Comparison of ENCODE assay signal across 22 mouse cellular contexts in the genomic region with DNA sequence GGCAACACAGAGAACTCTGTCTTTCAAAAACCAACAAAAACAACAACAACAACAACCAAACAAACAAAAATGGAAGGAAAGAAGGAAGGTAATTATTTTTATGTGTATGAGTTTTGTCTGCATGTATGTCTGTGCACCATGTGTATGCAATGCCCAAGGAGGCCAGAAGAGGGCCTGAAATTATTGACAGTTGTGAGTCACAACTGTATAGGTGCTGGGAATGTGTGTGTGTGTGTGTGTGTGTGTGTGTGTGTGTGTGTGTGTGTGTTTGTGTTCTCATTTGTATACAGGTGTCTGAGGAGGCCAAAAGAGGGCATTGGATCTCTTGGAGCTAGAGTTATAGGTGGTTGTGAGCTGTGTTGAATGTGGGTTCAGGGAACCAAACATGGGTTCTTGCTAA. TPM values are rescaled to one million over a fixed set of nuclear protein-coding genes. Genes with fewer than 3 reads are reported as not detected.
DNase-seq lines count a peak whose midpoint lies in the region; ATAC-seq and TF ChIP-seq lines count a peak whose summit lies in the region.
"Had no signal": no experiment of that assay in that cellular context is flagged by ENCODE, and none has a peak within 500 bp of the region (broad histone marks: within the 10 kb centered on the region; RNA-seq: fewer than 3 reads in every experiment).

No protein-coding gene starts in this region.

- no peaks in the 10 kb centered on the region for H3K79me2 ChIP-seq in MEL (ENCODE audit: control insufficient read depth, insufficient read depth, low read length, poor library complexity)

- H3K27ac ChIP-seq in hindbrain, postnatal 0 days, result no peak overlapping the region
- H3K27ac ChIP-seq in hindbrain, embryonic 11.5 days (ENCODE audit: low read depth, low read length), result no peak overlapping the region
- no peak overlapping the region for H3K27ac ChIP-seq in lung, postnatal 0 days (ENCODE audit: low read length)
- H3K27ac ChIP-seq in MEL (ENCODE audit: control insufficient read depth, low read depth, low read length), result no peak overlapping the region
- H3K27ac ChIP-seq in stomach, postnatal 0 days (replicated peaks), result no peak overlapping the region
- H3K27ac ChIP-seq: forebrain, embryonic 15.5 days; hindbrain, embryonic 14.5 days; midbrain, embryonic 10.5 days had no signal

- H3K4me2 ChIP-seq in hindbrain, postnatal 0 days (ENCODE audit: low read depth, low read length), result no peak overlapping the region
- H3K4me2 ChIP-seq in hindbrain, embryonic 11.5 days (replicated peaks; ENCODE audit: low read depth, low read length), result no peak overlapping the region
- no peak overlapping the region for H3K4me2 ChIP-seq in lung, postnatal 0 days (replicated peaks; ENCODE audit: low read depth, low read length)
- no peak overlapping the region for H3K4me2 ChIP-seq in stomach, postnatal 0 days (replicated peaks; ENCODE audit: low read depth)
- H3K4me2 ChIP-seq: forebrain, embryonic 15.5 days; heart, embryonic 15.5 days; hindbrain, embryonic 14.5 days; kidney, embryonic 15.5 days; limb, embryonic 15.5 days had no signal

- no peak for DNase-seq in hindbrain, postnatal 0 days (ENCODE audit: low spot score)
- DNase-seq in hindbrain, embryonic 11.5 days (ENCODE audit: low spot score), result no peak
- DNase-seq in lung, postnatal 0 days (ENCODE audit: low spot score), result no peak
- no peak for DNase-seq in lung, postnatal 14 days
- DNase-seq in MEL (ENCODE audit: low read depth, low spot score), result peak; percentile 27
- DNase-seq in stomach, postnatal 0 days (ENCODE audit: low spot score), result no peak
- DNase-seq in right cerebral cortex, postnatal 14 days, result no peak
- DNase-seq: adrenal gland, postnatal 36 days; cerebellum, adult 9-11 months; gastrocnemius, postnatal 14 days; heart, adult 18-20 months; heart, postnatal 36 days; left cerebral cortex, postnatal 4 days; lung, adult 18-20 months had no signal

- TF ChIP-seq CTCF in hindbrain, postnatal 0 days (IDR thresholded peaks at IDR 0.05; ENCODE audit: low read depth), result peak; percentile 26; the same call in 1 of the 2 replicates
- TF ChIP-seq CTCF in lung, postnatal 0 days (IDR thresholded peaks at IDR 0.05), result peak; percentile 41
- peak in 2 of 3 experiments; percentile 14 to 31; a peak in 2 of 6 replicates for TF ChIP-seq CTCF in MEL (IDR thresholded peaks at IDR 0.05 in 2 of 3, conservative IDR thresholded peaks at IDR 0.05 in 1 of 3; ENCODE audit: control insufficient read depth in 1 of 3, insufficient read depth in 1 of 3, low read depth in 2 of 3, low read length in 3 of 3, poor library complexity in 1 of 3, severe bottlenecking in 1 of 3)
- TF ChIP-seq CTCF in stomach, postnatal 0 days (IDR thresholded peaks at IDR 0.05; ENCODE audit: low read depth), result peak; percentile 48

- H3K4me3 ChIP-seq in hindbrain, postnatal 0 days (ENCODE audit: low read length), result no peak overlapping the region
- H3K4me3 ChIP-seq in hindbrain, embryonic 11.5 days (ENCODE audit: low read depth, low read length), result no peak overlapping the region
- no peak overlapping the region for H3K4me3 ChIP-seq in lung, postnatal 0 days (ENCODE audit: low read depth, low read length)
- no peak overlapping the region for H3K4me3 ChIP-seq in MEL (ENCODE audit: control insufficient read depth in 1 of 2, insufficient read depth in 1 of 2, low read depth in 2 of 2, low read length in 2 of 2)
- no peak overlapping the region for H3K4me3 ChIP-seq in stomach, postnatal 0 days (ENCODE audit: low read depth, low read length)
- H3K4me3 ChIP-seq: forebrain, embryonic 15.5 days; heart, embryonic 15.5 days; kidney, embryonic 15.5 days; limb, embryonic 15.5 days; midbrain, embryonic 10.5 days had no signal

- H3K9me3 ChIP-seq in hindbrain, postnatal 0 days (ENCODE audit: low read length), result 0 out of 2 replicates have a peak, but pooled peaks cover 2% of the 10 kb centered on the region
- no peaks in the 10 kb centered on the region for H3K9me3 ChIP-seq in hindbrain, embryonic 11.5 days (ENCODE audit: control insufficient read depth, low read length)
- no peaks in the 10 kb centered on the region for H3K9me3 ChIP-seq in lung, postnatal 0 days (ENCODE audit: low read length)
- no peaks in the 10 kb centered on the region for H3K9me3 ChIP-seq in MEL (replicated peaks; ENCODE audit: insufficient read depth, low read length)
- no peaks in the 10 kb centered on the region for H3K9me3 ChIP-seq in stomach, postnatal 0 days (ENCODE audit: control insufficient read depth, low read length)
- H3K9me3 ChIP-seq: forebrain, embryonic 15.5 days; heart, embryonic 15.5 days; limb, embryonic 15.5 days; midbrain, embryonic 10.5 days had no signal

- H3K27me3 ChIP-seq in hindbrain, postnatal 0 days (ENCODE audit: insufficient read depth, low read length), result 0 out of 2 replicates have a peak, but pooled peaks cover 3% of the 10 kb centered on the region
- H3K27me3 ChIP-seq in hindbrain, embryonic 11.5 days (ENCODE audit: control insufficient read depth, insufficient read depth, low read length), result no peaks in the 10 kb centered on the region
- no peaks in the 10 kb centered on the region for H3K27me3 ChIP-seq in lung, postnatal 0 days (replicated peaks; ENCODE audit: insufficient read depth, low read length)
- H3K27me3 ChIP-seq in MEL (ENCODE audit: control insufficient read depth in 1 of 2, insufficient read depth in 2 of 2, low read length in 2 of 2), result no peaks in the 10 kb centered on the region
- H3K27me3 ChIP-seq in stomach, postnatal 0 days (ENCODE audit: control insufficient read depth, insufficient read depth, low read length), result no peaks in the 10 kb centered on the region
- H3K27me3 ChIP-seq: forebrain, embryonic 15.5 days; heart, embryonic 15.5 days; kidney, embryonic 15.5 days; limb, embryonic 15.5 days had no signal

- no peak for TF ChIP-seq EP300 in lung, postnatal 0 days (IDR thresholded peaks at IDR 0.05)
- TF ChIP-seq EP300 in MEL (IDR thresholded peaks at IDR 0.05; ENCODE audit: low read depth in 1 of 2, low read length in 2 of 2), result no peak
- TF ChIP-seq EP300 in stomach, postnatal 0 days (optimal IDR thresholded peaks at IDR 0.05), result no peak

- TF ChIP-seq RAD21 in MEL (IDR thresholded peaks at IDR 0.05; ENCODE audit: low read depth, low read length), result no peak

- peaks cover 12% of the 10 kb centered on the region for H3K4me1 ChIP-seq in hindbrain, postnatal 0 days (ENCODE audit: insufficient read depth, low read length)
- peaks cover 8% of the 10 kb centered on the region for H3K4me1 ChIP-seq in hindbrain, embryonic 11.5 days (replicated peaks; ENCODE audit: control insufficient read depth, insufficient read depth, low read length)
- peaks cover 7% of the 10 kb centered on the region for H3K4me1 ChIP-seq in lung, postnatal 0 days (ENCODE audit: insufficient read depth, low read depth, low read length)
- H3K4me1 ChIP-seq in MEL (ENCODE audit: control insufficient read depth in 1 of 2, insufficient read depth in 2 of 2, low read length in 2 of 2), result peaks cover 3 to 18% of the 10 kb centered on the region in 2 experiments
- H3K4me1 ChIP-seq in stomach, postnatal 0 days (replicated peaks; ENCODE audit: control insufficient read depth, insufficient read depth), result peaks cover 5% of the 10 kb centered on the region; the same call in 1 of the 2 replicates

- H3K36me3 ChIP-seq in hindbrain, postnatal 0 days (ENCODE audit: insufficient read depth, low read length), result no peaks in the 10 kb centered on the region
- no peaks in the 10 kb centered on the region for H3K36me3 ChIP-seq in hindbrain, embryonic 11.5 days (ENCODE audit: control insufficient read depth, insufficient read depth, low read length)
- no peaks in the 10 kb centered on the region for H3K36me3 ChIP-seq in lung, postnatal 0 days (ENCODE audit: insufficient read depth, low read length)
- peaks cover 0 to 9% of the 10 kb centered on the region in 2 experiments; a peak in 2 of 4 replicates for H3K36me3 ChIP-seq in MEL (ENCODE audit: control insufficient read depth in 1 of 2, insufficient read depth in 2 of 2, low read length in 2 of 2)
- no peaks in the 10 kb centered on the region for H3K36me3 ChIP-seq in stomach, postnatal 0 days (ENCODE audit: control insufficient read depth, insufficient read depth, low read length)
- H3K36me3 ChIP-seq: forebrain, embryonic 15.5 days; heart, embryonic 15.5 days; kidney, embryonic 15.5 days; limb, embryonic 15.5 days; midbrain, embryonic 10.5 days had no signal

- TF ChIP-seq POLR2A in MEL (IDR thresholded peaks at IDR 0.05; ENCODE audit: control insufficient read depth in 1 of 2, insufficient read depth in 1 of 2, low read depth in 1 of 2, low read length in 2 of 2, poor library complexity in 1 of 2), result no peak

- no peak for ATAC-seq in hindbrain, postnatal 0 days
- no peak for ATAC-seq in hindbrain, embryonic 11.5 days (ENCODE audit: low FRiP score)
- ATAC-seq in lung, postnatal 0 days, result no peak
- no peak for ATAC-seq in stomach, postnatal 0 days (ENCODE audit: low FRiP score, low TSS enrichment)
- ATAC-seq: forebrain, embryonic 15.5 days had no signal

- H3K9ac ChIP-seq in hindbrain, postnatal 0 days (replicated peaks; ENCODE audit: low read length), result no peak overlapping the region
- H3K9ac ChIP-seq in hindbrain, embryonic 11.5 days (ENCODE audit: low read depth, low read length), result no peak overlapping the region
- no peak overlapping the region for H3K9ac ChIP-seq in lung, postnatal 0 days (replicated peaks; ENCODE audit: low read depth)
- no peak overlapping the region for H3K9ac ChIP-seq in MEL (ENCODE audit: control insufficient read depth, low read depth, low read length, poor library complexity, severe bottlenecking)
- H3K9ac ChIP-seq in stomach, postnatal 0 days (ENCODE audit: low read length), result no peak overlapping the region
- H3K9ac ChIP-seq: forebrain, embryonic 15.5 days; heart, embryonic 15.5 days; hindbrain, embryonic 14.5 days; kidney, embryonic 15.5 days; limb, embryonic 15.5 days had no signal

RNA-seq across cellular contexts. Expression of a gene that starts 6.0 kb away (rescaled TPM):
- total RNA-seq in hindbrain, postnatal 0 days (2014; rRNA removed), result 18.3 and 18.9 TPM in 2 replicates
- 4.8 and 5.5 TPM in 2 replicates for polyA plus RNA-seq in hindbrain, postnatal 0 days (2015; fragmentation: Nextera tagmentation; extraction: Ambion mirVana)
- 21.0 and 21.3 TPM in 2 replicates for polyA plus RNA-seq in hindbrain, embryonic 11.5 days (2014; fragmentation: Nextera tagmentation; extraction: Ambion mirVana)
- polyA plus RNA-seq in lung, postnatal 0 days (2015; fragmentation: Nextera tagmentation; extraction: Ambion mirVana), result 30.9 and 33.2 TPM in 2 replicates
- 0.07 and 0.12 TPM in 2 replicates for total RNA-seq in MEL (2012; rRNA removed)
- polyA plus RNA-seq in MEL (2012; ENCODE audit: insufficient read depth in 1 of 2, insufficient read length in 2 of 2, low read depth in 1 of 2, low replicate concordance in 2 of 2, missing spikeins in 1 of 2), result under 1 TPM in 1 of 2 experiments, not detected in 1; 0.08 TPM
- polyA plus RNA-seq in stomach, postnatal 0 days (2015; fragmentation: Nextera tagmentation; extraction: Ambion mirVana), result 12.1 and 13.9 TPM in 2 replicates
- total RNA-seq: common myeloid progenitor, adult 5-6 weeks; neutrophil, adult 5-6 weeks had no signal

RNA-seq across cellular contexts. Expression of a gene that starts 10.5 kb away (rescaled TPM):
- 32.6 and 41.3 TPM in 2 replicates for total RNA-seq in hindbrain, postnatal 0 days (2014; rRNA removed)
- polyA plus RNA-seq in hindbrain, postnatal 0 days (2015; fragmentation: Nextera tagmentation; extraction: Ambion mirVana), result 27.3 and 27.6 TPM in 2 replicates
- polyA plus RNA-seq in hindbrain, embryonic 11.5 days (2014; fragmentation: Nextera tagmentation; extraction: Ambion mirVana), result 7.1 and 7.5 TPM in 2 replicates
- polyA plus RNA-seq in lung, postnatal 0 days (2015; fragmentation: Nextera tagmentation; extraction: Ambion mirVana), result 8.2 TPM in 2 replicates
- 7.1 and 8.8 TPM in 2 replicates for total RNA-seq in MEL (2012; rRNA removed)
- polyA plus RNA-seq in MEL (2012; ENCODE audit: insufficient read depth in 1 of 2, insufficient read length in 2 of 2, low read depth in 1 of 2, low replicate concordance in 2 of 2, missing spikeins in 1 of 2), result 10 to 100 TPM in 1 of 2 experiments, not detected in 1; 12.1 TPM
- 6.5 and 7.2 TPM in 2 replicates for polyA plus RNA-seq in stomach, postnatal 0 days (2015; fragmentation: Nextera tagmentation; extraction: Ambion mirVana)

RNA-seq across cellular contexts. Expression of a gene that starts 29.7 kb away (rescaled TPM):
- 14.3 and 15.0 TPM in 2 replicates for total RNA-seq in hindbrain, postnatal 0 days (2014; rRNA removed)
- polyA plus RNA-seq in hindbrain, postnatal 0 days (2015; fragmentation: Nextera tagmentation; extraction: Ambion mirVana), result 13.9 and 15.5 TPM in 2 replicates
- polyA plus RNA-seq in hindbrain, embryonic 11.5 days (2014; fragmentation: Nextera tagmentation; extraction: Ambion mirVana), result 27.4 and 28.6 TPM in 2 replicates
- polyA plus RNA-seq in lung, postnatal 0 days (2015; fragmentation: Nextera tagmentation; extraction: Ambion mirVana), result 45.8 and 50.1 TPM in 2 replicates
- 0.46 and 0.58 TPM in 2 replicates for total RNA-seq in MEL (2012; rRNA removed)
- 1 to 10 TPM in 1 of 2 experiments, not detected in 1; 2.1 TPM for polyA plus RNA-seq in MEL (2012; ENCODE audit: insufficient read depth in 1 of 2, insufficient read length in 2 of 2, low read depth in 1 of 2, low replicate concordance in 2 of 2, missing spikeins in 1 of 2)
- polyA plus RNA-seq in stomach, postnatal 0 days (2015; fragmentation: Nextera tagmentation; extraction: Ambion mirVana), result 46.4 and 47.9 TPM in 2 replicates

RNA-seq across cellular contexts. Expression of a gene that starts 36.4 kb away (rescaled TPM):
- 82.9 and 98.9 TPM in 2 replicates for total RNA-seq in hindbrain, postnatal 0 days (2014; rRNA removed)
- 55.5 and 57.0 TPM in 2 replicates for polyA plus RNA-seq in hindbrain, postnatal 0 days (2015; fragmentation: Nextera tagmentation; extraction: Ambion mirVana)
- polyA plus RNA-seq in hindbrain, embryonic 11.5 days (2014; fragmentation: Nextera tagmentation; extraction: Ambion mirVana), result 138 and 140 TPM in 2 replicates
- polyA plus RNA-seq in lung, postnatal 0 days (2015; fragmentation: Nextera tagmentation; extraction: Ambion mirVana), result 30.9 and 32.7 TPM in 2 replicates
- 235 and 291 TPM in 2 replicates for total RNA-seq in MEL (2012; rRNA removed)
- 100 to 1,000 TPM in 1 of 2 experiments, not detected in 1; 454 TPM for polyA plus RNA-seq in MEL (2012; ENCODE audit: insufficient read depth in 1 of 2, insufficient read length in 2 of 2, low read depth in 1 of 2, low replicate concordance in 2 of 2, missing spikeins in 1 of 2)
- polyA plus RNA-seq in stomach, postnatal 0 days (2015; fragmentation: Nextera tagmentation; extraction: Ambion mirVana), result 29.3 and 31.6 TPM in 2 replicates

RNA-seq across cellular contexts. Expression of a gene that starts 49.4 kb away (rescaled TPM):
- 35.5 TPM in 2 replicates for total RNA-seq in hindbrain, postnatal 0 days (2014; rRNA removed)
- 32.1 and 33.3 TPM in 2 replicates for polyA plus RNA-seq in hindbrain, postnatal 0 days (2015; fragmentation: Nextera tagmentation; extraction: Ambion mirVana)
- 8.6 and 9.0 TPM in 2 replicates for polyA plus RNA-seq in hindbrain, embryonic 11.5 days (2014; fragmentation: Nextera tagmentation; extraction: Ambion mirVana)
- 4.7 and 7.2 TPM in 2 replicates for polyA plus RNA-seq in lung, postnatal 0 days (2015; fragmentation: Nextera tagmentation; extraction: Ambion mirVana)
- total RNA-seq in MEL (2012; rRNA removed), result 4.7 and 6.9 TPM in 2 replicates
- polyA plus RNA-seq in MEL (2012; ENCODE audit: insufficient read depth in 1 of 2, insufficient read length in 2 of 2, low read depth in 1 of 2, low replicate concordance in 2 of 2, missing spikeins in 1 of 2), result 10 to 100 TPM in 1 of 2 experiments, not detected in 1; 16.1 TPM
- polyA plus RNA-seq in stomach, postnatal 0 days (2015; fragmentation: Nextera tagmentation; extraction: Ambion mirVana), result 11.0 and 11.4 TPM in 2 replicates
